Comparison of ENCODE assay signal across 13 mouse cellular contexts in genomic region chr8:125624287-125624686, GRCm38 (mm10). TPM values are rescaled to one million over a fixed set of nuclear protein-coding genes. Genes with fewer than 3 reads are reported as not detected.
DNase-seq lines count a peak whose midpoint lies in the region; ATAC-seq and TF ChIP-seq lines count a peak whose summit lies in the region.
"Had no signal": no experiment of that assay in that cellular context is flagged by ENCODE, and none has a peak within 500 bp of the region (broad histone marks: within the 10 kb centered on the region; RNA-seq: fewer than 3 reads in every experiment).

No protein-coding gene starts in this region.

- TF ChIP-seq CTCF in kidney, postnatal 0 days (IDR thresholded peaks at IDR 0.05; ENCODE audit: low read depth), result no peak

- H3K4me1 ChIP-seq in forebrain, embryonic 10.5 days, result peaks cover 16% of the 10 kb centered on the region
- H3K4me1 ChIP-seq in forebrain, embryonic 14.5 days (ENCODE audit: control insufficient read depth, insufficient read depth, low read length), result no peaks in the 10 kb centered on the region
- peaks cover 10% of the 10 kb centered on the region for H3K4me1 ChIP-seq in kidney, postnatal 0 days (replicated peaks; ENCODE audit: insufficient read depth, low read length)
- H3K4me1 ChIP-seq in limb, embryonic 10.5 days, result peaks cover 39% of the 10 kb centered on the region
- H3K4me1 ChIP-seq in midbrain, embryonic 15.5 days, result peaks cover 6% of the 10 kb centered on the region

- no peak for DNase-seq in forebrain, embryonic 10.5 days (ENCODE audit: extremely low spot score, low spot score)
- no peak for DNase-seq in forebrain, embryonic 14.5 days (ENCODE audit: low spot score)
- peak; percentile 51 for DNase-seq in kidney, postnatal 0 days (ENCODE audit: low spot score)
- no peak for DNase-seq in kidney, adult 18-20 months
- peak; percentile 59 for DNase-seq in 3134 (ENCODE audit: extremely low read depth, insufficient read length, low spot score)
- no peak for DNase-seq in limb, embryonic 10.5 days (ENCODE audit: low spot score)
- no peak for DNase-seq in cerebellum, postnatal 4 days (ENCODE audit: low spot score in 2 of 2)
- DNase-seq: cerebellum, postnatal 14 days; lung, postnatal 4 days had no signal

- H3K9me3 ChIP-seq in forebrain, embryonic 10.5 days, result peaks cover 5% of the 10 kb centered on the region
- 0 out of 2 replicates have a peak, but pooled peaks cover 2% of the 10 kb centered on the region for H3K9me3 ChIP-seq in forebrain, embryonic 14.5 days (replicated peaks; ENCODE audit: control insufficient read depth, low read length)
- H3K9me3 ChIP-seq in kidney, postnatal 0 days (replicated peaks; ENCODE audit: low read length), result 0 out of 2 replicates have a peak, but pooled peaks cover 4% of the 10 kb centered on the region
- H3K9me3 ChIP-seq in limb, embryonic 10.5 days (replicated peaks), result no peaks in the 10 kb centered on the region
- H3K9me3 ChIP-seq in midbrain, embryonic 15.5 days, result no peaks in the 10 kb centered on the region
- H3K9me3 ChIP-seq: intestine, embryonic 15.5 days had no signal

- H3K36me3 ChIP-seq in forebrain, embryonic 10.5 days (replicated peaks), result no peaks in the 10 kb centered on the region
- no peaks in the 10 kb centered on the region for H3K36me3 ChIP-seq in forebrain, embryonic 14.5 days (ENCODE audit: control insufficient read depth, insufficient read depth, low read length)
- no peaks in the 10 kb centered on the region for H3K36me3 ChIP-seq in kidney, postnatal 0 days (ENCODE audit: insufficient read depth, low read length)
- H3K36me3 ChIP-seq in limb, embryonic 10.5 days, result no peaks in the 10 kb centered on the region
- no peaks in the 10 kb centered on the region for H3K36me3 ChIP-seq in midbrain, embryonic 15.5 days (replicated peaks)
- H3K36me3 ChIP-seq: embryonic facial prominence, embryonic 13.5 days; G1E; intestine, embryonic 15.5 days had no signal

- H3K9ac ChIP-seq in forebrain, embryonic 14.5 days (ENCODE audit: low read length), result no peak overlapping the region
- no peak overlapping the region for H3K9ac ChIP-seq in kidney, postnatal 0 days (ENCODE audit: low read depth, low read length)
- H3K9ac ChIP-seq in midbrain, embryonic 15.5 days, result no peak overlapping the region
- H3K9ac ChIP-seq: embryonic facial prominence, embryonic 13.5 days; intestine, embryonic 15.5 days had no signal

- 86% methylated on average over 8 of the region's 8 CpGs for WGBS in forebrain, embryonic 10.5 days
- WGBS in forebrain, embryonic 14.5 days, result 88% methylated on average over 8 of the region's 8 CpGs
- 34% methylated on average over 8 of the region's 8 CpGs for WGBS in kidney, postnatal 0 days
- WGBS in limb, embryonic 10.5 days, result 79% methylated on average over 8 of the region's 8 CpGs
- WGBS in midbrain, embryonic 15.5 days, result 88% methylated on average over 8 of the region's 8 CpGs

- no peaks in the 10 kb centered on the region for H3K27me3 ChIP-seq in forebrain, embryonic 10.5 days (ENCODE audit: poor library complexity, severe bottlenecking)
- H3K27me3 ChIP-seq in forebrain, embryonic 14.5 days (replicated peaks; ENCODE audit: control insufficient read depth, insufficient read depth, low read length), result no peaks in the 10 kb centered on the region
- no peaks in the 10 kb centered on the region for H3K27me3 ChIP-seq in kidney, postnatal 0 days (ENCODE audit: insufficient read depth, low read length)
- no peaks in the 10 kb centered on the region for H3K27me3 ChIP-seq in limb, embryonic 10.5 days (ENCODE audit: low read depth, poor library complexity, severe bottlenecking)
- H3K27me3 ChIP-seq in midbrain, embryonic 15.5 days (replicated peaks), result no peaks in the 10 kb centered on the region
- H3K27me3 ChIP-seq: embryonic facial prominence, embryonic 13.5 days; intestine, embryonic 15.5 days had no signal

- 0 out of 2 replicates have a peak overlapping the region, but pooled peaks have one; percentile 31 for H3K27ac ChIP-seq in forebrain, embryonic 10.5 days
- H3K27ac ChIP-seq in forebrain, embryonic 14.5 days (ENCODE audit: low read depth, low read length), result no peak overlapping the region
- H3K27ac ChIP-seq in kidney, postnatal 0 days, result no peak overlapping the region
- H3K27ac ChIP-seq in limb, embryonic 10.5 days, result 0 out of 2 replicates have a peak overlapping the region, but pooled peaks have one; percentile 14
- no peak overlapping the region for H3K27ac ChIP-seq in midbrain, embryonic 15.5 days
- H3K27ac ChIP-seq: embryonic facial prominence, embryonic 13.5 days; intestine, embryonic 15.5 days had no signal

- ATAC-seq in forebrain, embryonic 14.5 days, result no peak
- no peak for ATAC-seq in kidney, postnatal 0 days (replicated peaks; ENCODE audit: low FRiP score, low read depth)
- no peak for ATAC-seq in midbrain, embryonic 15.5 days (replicated peaks)
- ATAC-seq: intestine, embryonic 15.5 days had no signal

- H3K4me3 ChIP-seq in forebrain, embryonic 10.5 days, result no peak overlapping the region
- H3K4me3 ChIP-seq in forebrain, embryonic 14.5 days (ENCODE audit: low read depth, low read length), result no peak overlapping the region
- H3K4me3 ChIP-seq in kidney, postnatal 0 days (replicated peaks; ENCODE audit: low read depth, low read length), result no peak overlapping the region
- H3K4me3 ChIP-seq in limb, embryonic 10.5 days, result no peak overlapping the region
- H3K4me3 ChIP-seq in midbrain, embryonic 15.5 days, result no peak overlapping the region
- H3K4me3 ChIP-seq: embryonic facial prominence, embryonic 13.5 days; intestine, embryonic 15.5 days had no signal

- no peak overlapping the region for H3K4me2 ChIP-seq in forebrain, embryonic 14.5 days (ENCODE audit: low read length)
- no peak overlapping the region for H3K4me2 ChIP-seq in kidney, postnatal 0 days (ENCODE audit: low read length)
- H3K4me2 ChIP-seq in midbrain, embryonic 15.5 days, result no peak overlapping the region
- H3K4me2 ChIP-seq: embryonic facial prominence, embryonic 13.5 days; intestine, embryonic 15.5 days had no signal

RNA-seq across cellular contexts. Expression of gene Map10, which starts 45.3 kb away (rescaled TPM):
- polyA plus RNA-seq in forebrain, embryonic 10.5 days (2016; fragmentation: Nextera tagmentation; extraction: Ambion mirVana), result 6.7 and 7.6 TPM in 2 replicates
- polyA plus RNA-seq in forebrain, embryonic 14.5 days (2014; fragmentation: Nextera tagmentation; extraction: Ambion mirVana), result 9.3 and 11.6 TPM in 2 replicates
- 4.7 and 5.3 TPM in 2 replicates for polyA plus RNA-seq in kidney, postnatal 0 days (2015; fragmentation: Nextera tagmentation; extraction: Ambion mirVana)
- 5.6 and 7.8 TPM in 2 replicates for polyA plus RNA-seq in limb, embryonic 10.5 days (2016; fragmentation: Nextera tagmentation; extraction: Ambion mirVana)
- 8.9 and 9.3 TPM in 2 replicates for polyA plus RNA-seq in midbrain, embryonic 15.5 days (2015; fragmentation: Nextera tagmentation; extraction: Ambion mirVana)
- polyA plus RNA-seq: G1E had no signal

RNA-seq across cellular contexts. Expression of gene Sipa1l2, which starts 54.7 kb away (rescaled TPM):
- 13.1 and 15.4 TPM in 2 replicates for polyA plus RNA-seq in forebrain, embryonic 10.5 days (2016; fragmentation: Nextera tagmentation; extraction: Ambion mirVana)
- polyA plus RNA-seq in forebrain, embryonic 14.5 days (2014; fragmentation: Nextera tagmentation; extraction: Ambion mirVana), result 15.5 and 19.9 TPM in 2 replicates
- polyA plus RNA-seq in kidney, postnatal 0 days (2015; fragmentation: Nextera tagmentation; extraction: Ambion mirVana), result 8.2 and 9.4 TPM in 2 replicates
- polyA plus RNA-seq in limb, embryonic 10.5 days (2016; fragmentation: Nextera tagmentation; extraction: Ambion mirVana), result 11.0 and 13.9 TPM in 2 replicates
- 28.2 and 28.7 TPM in 2 replicates for polyA plus RNA-seq in midbrain, embryonic 15.5 days (2015; fragmentation: Nextera tagmentation; extraction: Ambion mirVana)
- polyA plus RNA-seq: G1E had no signal

Comparison
In these comparisons a context has a peak if more than half of its experiments do, and no peak if none do; other contexts are left out.
1. DNase-seq: peak in kidney, postnatal 0 days (single experiment) and 3134 (single experiment); none in forebrain, embryonic 10.5 days (single experiment), forebrain, embryonic 14.5 days (single experiment), kidney, adult 18-20 months (single experiment), limb, embryonic 10.5 days (single experiment) and cerebellum, postnatal 4 days (0 of 2).
2. H3K27ac ChIP-seq: peak in forebrain, embryonic 10.5 days (single experiment) and limb, embryonic 10.5 days (single experiment); none in forebrain, embryonic 14.5 days (single experiment), kidney, postnatal 0 days (single experiment) and midbrain, embryonic 15.5 days (single experiment).